Mouse (Mus musculus) limb, embryonic 12.5 days (tissue): ENCODE data around the gene Tmc3. TPM values are rescaled to one million over a fixed set of nuclear protein-coding genes. Genes with fewer than 3 reads are reported as not detected.

Source experiments
- ATAC-seq: fragments of 200-750 bp; cut with Nextera tagmentation; 2 replicates; pipeline ENCODE4 v1.8.0; 2017; ENCODE audit warnings: low read depth, moderate TSS enrichment; ENCODE audit not compliant: insufficient number of reproducible peaks, insufficient read depth, low FRiP score, low TSS enrichment
- H3K27ac ChIP-seq: fragments of 300-500 bp; sonication (generic); 2 replicates; pipeline ENCODE4 v1.5.1; 2016; ENCODE audit warnings: mild to moderate bottlenecking, moderate library complexity
- H3K27me3 ChIP-seq: fragments of 300-500 bp; sonication (generic); 2 replicates; pipeline ENCODE4 v1.6.1; 2016; ENCODE audit warnings: mild to moderate bottlenecking, moderate library complexity
- H3K36me3 ChIP-seq: fragments of 300-500 bp; sonication (generic); 2 replicates; pipeline ENCODE4 v1.6.1; 2016; ENCODE audit warnings: mild to moderate bottlenecking, moderate library complexity
- H3K4me1 ChIP-seq: fragments of 300-500 bp; sonication (generic); replicated peaks from 2 replicates; pipeline ENCODE4 v1.6.1; 2016
- H3K4me2 ChIP-seq: fragments of 300-500 bp; sonication (generic); 2 replicates; pipeline ENCODE4 v1.6.1; 2016; ENCODE audit warnings: mild to moderate bottlenecking, moderate library complexity
- H3K4me3 ChIP-seq: fragments of 300-500 bp; sonication (generic); replicated peaks from 2 replicates; pipeline ENCODE4 v1.5.1; 2016; ENCODE audit warnings: mild to moderate bottlenecking
- H3K9ac ChIP-seq: fragments of 300-500 bp; sonication (generic); replicated peaks from 2 replicates; pipeline ENCODE4 v1.6.1; 2016; ENCODE audit warnings: mild to moderate bottlenecking, moderate library complexity
- H3K9me3 ChIP-seq: fragments of 300-500 bp; sonication (generic); 2 replicates; pipeline ENCODE4 v1.6.1; 2016; ENCODE audit warnings: mild to moderate bottlenecking, moderate library complexity
- WGBS: fragments of 180-500 bp; shearing (Covaris S2); methylation state at CpG from one replicate; pipeline ENCODE4 v1.1.7; 2016; 5-methylcytosine and 5-hydroxymethylcytosine counted together
- polyA plus RNA-seq: library from polyadenylated mRNA; unstranded; fragments of >200 nt; fragmentation: Nextera tagmentation; extraction: Ambion mirVana; gene quantifications from 2 replicates; pipeline ENCODE4 v1.2.1, GENCODE M21; 2016

Gene Tmc3
- polyA plus RNA-seq, 1 experiment from 2014 or later = 2.4 TPM

- no peaks in the 10 kb centered on the region for H3K27me3 ChIP-seq
- WGBS = 93% methylated on average over 1 of the region's 1 CpGs
- no peak overlapping the region for H3K4me2 ChIP-seq
Measured at GRCm38 (mm10) chr7:83658716-83659115, 74.0 kb downstream of the Tmc3 start.

GRCm38 (mm10) chr7:83659159-83660065 lies 74.7 kb downstream of the Tmc3 start:
- H3K9me3 ChIP-seq = no peaks in the 10 kb centered on the region; the same call in 1 of the 2 replicates
- no peak overlapping the region for H3K4me3 ChIP-seq
- no peaks in the 10 kb centered on the region for H3K4me1 ChIP-seq
- 84% methylated on average over 9 of the region's 9 CpGs for WGBS
- no peak overlapping the region for H3K27ac ChIP-seq
- no peak for ATAC-seq
- H3K27me3 ChIP-seq = no peaks in the 10 kb centered on the region
- H3K4me2 ChIP-seq = no peak overlapping the region
- H3K36me3 ChIP-seq = no peaks in the 10 kb centered on the region
- no peak overlapping the region for H3K9ac ChIP-seq

More at GRCm38 (mm10) chr7:83658716-83659115, 74.0 kb downstream of the Tmc3 start:
- no peaks in the 10 kb centered on the region for H3K4me1 ChIP-seq
- H3K9ac ChIP-seq = no peak overlapping the region
- no peak overlapping the region for H3K27ac ChIP-seq
- H3K4me3 ChIP-seq = no peak overlapping the region
- no peaks in the 10 kb centered on the region; the same call in 1 of the 2 replicates for H3K9me3 ChIP-seq
- no peaks in the 10 kb centered on the region for H3K36me3 ChIP-seq
- ATAC-seq = no peak

GRCm38 (mm10) chr7:83660273-83660691 lies 75.6 kb downstream of the Tmc3 start:
- Histone ChIP-seq H3K27ac (no peak overlapping the region), H3K9me3 (no peaks in the 10 kb centered on the region; the same call in 1 of the 2 replicates), H3K4me2 (no peak overlapping the region), H3K36me3 (no peaks in the 10 kb centered on the region), H3K9ac (no peak overlapping the region), H3K4me1 (no peaks in the 10 kb centered on the region), H3K4me3 (no peak overlapping the region), H3K27me3 (no peaks in the 10 kb centered on the region)
- 93% methylated on average over 11 of the region's 11 CpGs for WGBS
- no peak for ATAC-seq

GRCm38 (mm10) chr7:83661031-83661430 lies 76.3 kb downstream of the Tmc3 start:
- Histone ChIP-seq H3K36me3 (no peaks in the 10 kb centered on the region), H3K4me3 (no peak overlapping the region), H3K4me2 (no peak overlapping the region), H3K9me3 (no peaks in the 10 kb centered on the region; the same call in 1 of the 2 replicates), H3K27me3 (no peaks in the 10 kb centered on the region), H3K9ac (no peak overlapping the region), H3K27ac (no peak overlapping the region), H3K4me1 (no peaks in the 10 kb centered on the region)
- no peak for ATAC-seq
- 88% methylated on average over 10 of the region's 10 CpGs for WGBS

- 97% methylated on average over 3 of the region's 3 CpGs for WGBS
Measured at GRCm38 (mm10) chr7:83661763-83662162, 77.0 kb downstream of the Tmc3 start.

GRCm38 (mm10) chr7:83662711-83663375 lies 78.1 kb downstream of the Tmc3 start:
- no peak overlapping the region for H3K4me2 ChIP-seq
- no peaks in the 10 kb centered on the region for H3K4me1 ChIP-seq
- 85% methylated on average over 6 of the region's 6 CpGs for WGBS
- H3K27me3 ChIP-seq = no peaks in the 10 kb centered on the region
- H3K27ac ChIP-seq = no peak overlapping the region
- H3K9me3 ChIP-seq = no peaks in the 10 kb centered on the region
- no peaks in the 10 kb centered on the region for H3K36me3 ChIP-seq
- no peak overlapping the region for H3K4me3 ChIP-seq
- ATAC-seq = no peak
- H3K9ac ChIP-seq = no peak overlapping the region

More at GRCm38 (mm10) chr7:83661763-83662162, 77.0 kb downstream of the Tmc3 start:
- Histone ChIP-seq H3K9ac (no peak overlapping the region), H3K4me1 (no peaks in the 10 kb centered on the region), H3K36me3 (no peaks in the 10 kb centered on the region), H3K9me3 (no peaks in the 10 kb centered on the region; the same call in 1 of the 2 replicates), H3K4me2 (no peak overlapping the region), H3K4me3 (no peak overlapping the region), H3K27me3 (no peaks in the 10 kb centered on the region), H3K27ac (no peak overlapping the region)
- ATAC-seq = no peak

- no peak for ATAC-seq
- no peak overlapping the region for H3K4me2 ChIP-seq
- WGBS = 84% methylated on average over 4 of the region's 4 CpGs
- no peaks in the 10 kb centered on the region for H3K4me1 ChIP-seq
- H3K27ac ChIP-seq = no peak overlapping the region
- no peaks in the 10 kb centered on the region for H3K36me3 ChIP-seq
- H3K27me3 ChIP-seq = no peaks in the 10 kb centered on the region
- no peak overlapping the region for H3K4me3 ChIP-seq
- H3K9me3 ChIP-seq = no peaks in the 10 kb centered on the region
- H3K9ac ChIP-seq = no peak overlapping the region
Measured at GRCm38 (mm10) chr7:83666087-83666595, 81.4 kb downstream of the Tmc3 start.

GRCm38 (mm10) chr7:83667936-83668645 lies 83.4 kb downstream of the Tmc3 start:
- 79% methylated on average over 5 of the region's 5 CpGs for WGBS
- Histone ChIP-seq H3K9me3 (no peaks in the 10 kb centered on the region), H3K4me3 (no peak overlapping the region), H3K4me2 (no peak overlapping the region), H3K36me3 (no peaks in the 10 kb centered on the region), H3K27me3 (no peaks in the 10 kb centered on the region), H3K9ac (no peak overlapping the region), H3K27ac (no peak overlapping the region), H3K4me1 (no peaks in the 10 kb centered on the region)
- no peak for ATAC-seq

- WGBS = 20% methylated on average over 1 of the region's 1 CpGs
- no peak overlapping the region for H3K27ac ChIP-seq
- no peaks in the 10 kb centered on the region for H3K36me3 ChIP-seq
- H3K27me3 ChIP-seq = no peaks in the 10 kb centered on the region
- H3K9ac ChIP-seq = no peak overlapping the region
- no peaks in the 10 kb centered on the region for H3K9me3 ChIP-seq
- no peak for ATAC-seq
- H3K4me2 ChIP-seq = no peak overlapping the region
- H3K4me1 ChIP-seq = no peaks in the 10 kb centered on the region
- no peak overlapping the region for H3K4me3 ChIP-seq
Measured at GRCm38 (mm10) chr7:83668724-83669123, 84.0 kb downstream of the Tmc3 start.

- WGBS = 84% methylated on average over 6 of the region's 6 CpGs
- H3K36me3 ChIP-seq = no peaks in the 10 kb centered on the region
- no peak overlapping the region for H3K9ac ChIP-seq
- no peak overlapping the region for H3K4me2 ChIP-seq
- H3K9me3 ChIP-seq = no peaks in the 10 kb centered on the region; the same call in 1 of the 2 replicates
- H3K27ac ChIP-seq = no peak overlapping the region
- no peak overlapping the region for H3K4me3 ChIP-seq
- H3K4me1 ChIP-seq = no peaks in the 10 kb centered on the region
- ATAC-seq = no peak
- H3K27me3 ChIP-seq = no peaks in the 10 kb centered on the region
Measured at GRCm38 (mm10) chr7:83671573-83671972, 86.8 kb downstream of the Tmc3 start.
